Mouse (Mus musculus) heart, adult 2 months (tissue): Measurements from ENCODE around the gene Fbxo22.

ENCODE experiments used
- CTCF ChIP-seq: fragments of 200-600 bp; IDR thresholded peaks from 2 replicates; pipeline ENCODE4 v1.8.1; 2022; ENCODE audit warnings: antibody characterized with exemption, mild to moderate bottlenecking, moderate library complexity
- EP300 ChIP-seq: fragments of 200-500 bp; IDR thresholded peaks from 2 replicates; pipeline ENCODE4 v1.6.1; 2011; ENCODE audit warnings: low read depth, low read length, control low read depth; ENCODE audit not compliant: insufficient read depth

DNA sequence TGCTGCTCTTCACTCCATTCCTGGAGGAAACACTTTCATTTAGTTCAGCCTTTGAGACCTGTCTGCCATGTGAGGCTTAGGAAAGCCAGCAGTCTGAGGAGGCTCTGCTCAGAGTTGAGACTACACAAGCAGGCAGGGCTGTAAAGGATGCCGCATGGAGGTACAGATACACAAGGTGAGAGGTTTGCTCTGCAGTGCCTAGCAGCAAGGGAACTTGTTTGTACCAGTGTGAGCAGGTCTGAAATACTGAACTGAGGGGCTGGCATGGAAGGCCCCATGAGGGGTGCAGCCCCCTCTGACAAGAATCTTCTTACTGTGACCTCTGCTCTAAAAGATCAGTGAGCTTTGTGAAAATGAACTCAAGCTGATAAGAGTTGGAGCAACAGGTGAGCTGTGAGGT lies 4.7 kb downstream of the Fbxo22 start:
- TF ChIP-seq CTCF (no peak), EP300 (no peak)
